Mouse (Mus musculus) myocyte (in vitro differentiated cells): Measurements from ENCODE around the gene Cmbl.

Experiments used
- MYOG ChIP-seq, 3 experiments: IDR thresholded peaks; one replicate each; pipeline ENCODE4 v1.6.1; 2011; ENCODE audit warnings: control low read depth in 2 of 3, low read depth in 2 of 3, mild to moderate bottlenecking in 2 of 3; ENCODE audit not compliant: insufficient read length in 2 of 3, control insufficient read depth in 1 of 3, insufficient read depth in 1 of 3
- POLR2A ChIP-seq: IDR thresholded peaks from one replicate; pipeline ENCODE4 v1.6.1; 2011; ENCODE audit warnings: low read depth, mild to moderate bottlenecking, control low read depth, moderate library complexity; ENCODE audit not compliant: insufficient read length

GRCm38 (mm10) chr15:31535259-31535855 lies 29.8 kb upstream of the Cmbl start:
- TF ChIP-seq MYOG (IDR thresholded peaks at IDR 0.05; ENCODE audit: control insufficient read depth in 1 of 3, insufficient read depth in 1 of 3, insufficient read length in 2 of 3, low read depth in 2 of 3) (no peak), POLR2A (no peak)
